Mouse (Mus musculus) heart, embryonic 11.5 days (tissue): ENCODE data around the gene Rtkn. TPM values are rescaled to one million over a fixed set of nuclear protein-coding genes. Genes with fewer than 3 reads are reported as not detected.

Experiments used
- ATAC-seq: fragments of 200-750 bp; cut with Nextera tagmentation; replicated peaks from 2 replicates; pipeline ENCODE4 v1.8.0; 2017; ENCODE audit warnings: moderate library complexity; ENCODE audit not compliant: insufficient number of reproducible peaks, low FRiP score, low TSS enrichment
- H3K27ac ChIP-seq: fragments of 300-500 bp; sonication (generic); 2 replicates; pipeline ENCODE4 v1.5.1; 2014; ENCODE audit warnings: mild to moderate bottlenecking, low read depth, low read length
- H3K27me3 ChIP-seq: fragments of 300-500 bp; sonication (generic); 2 replicates; pipeline ENCODE4 v1.6.1; 2014; ENCODE audit warnings: mild to moderate bottlenecking, low read length, mixed read lengths; ENCODE audit not compliant: control insufficient read depth, insufficient read depth
- H3K36me3 ChIP-seq: fragments of 300-500 bp; sonication (generic); 2 replicates; pipeline ENCODE4 v1.6.1; 2014; ENCODE audit warnings: mild to moderate bottlenecking, low read length, moderate library complexity, mixed read lengths; ENCODE audit not compliant: control insufficient read depth, insufficient read depth
- H3K4me1 ChIP-seq: fragments of 300-500 bp; sonication (generic); 2 replicates; pipeline ENCODE4 v1.6.1; 2014; ENCODE audit warnings: low read length; ENCODE audit not compliant: control insufficient read depth, insufficient read depth
- H3K4me2 ChIP-seq: fragments of 300-500 bp; sonication (generic); 2 replicates; pipeline ENCODE4 v1.6.1; 2014; ENCODE audit warnings: mild to moderate bottlenecking, moderate library complexity
- H3K4me3 ChIP-seq: fragments of 300-500 bp; sonication (generic); 2 replicates; pipeline ENCODE4 v1.5.1; 2014; ENCODE audit warnings: low read depth, low read length
- H3K9ac ChIP-seq: fragments of 300-500 bp; sonication (generic); 2 replicates; pipeline ENCODE4 v1.6.1; 2014; ENCODE audit warnings: mild to moderate bottlenecking, low read depth, low read length, moderate library complexity
- H3K9me3 ChIP-seq: fragments of 300-500 bp; sonication (generic); replicated peaks from 2 replicates; pipeline ENCODE4 v1.6.1; 2016; ENCODE audit warnings: low read length; ENCODE audit not compliant: control insufficient read depth
- WGBS: fragments of 180-500 bp; shearing (Covaris S2); extraction: QIAGEN DNeasy Blood & Tissue Kit; methylation state at CpG from one replicate; pipeline ENCODE4 v1.1.7; 2014; ENCODE audit not compliant: insufficient replicate concordance; 5-methylcytosine and 5-hydroxymethylcytosine counted together
- polyA plus RNA-seq: library from polyadenylated mRNA; unstranded; fragments of >200 nt; fragmentation: Nextera tagmentation; extraction: Ambion mirVana; gene quantifications from 2 replicates; pipeline ENCODE4 v1.2.1, GENCODE M21; 2014

Gene Rtkn
- polyA plus RNA-seq, 1 experiment from 2014 or later, result 10.8 TPM

DNA sequence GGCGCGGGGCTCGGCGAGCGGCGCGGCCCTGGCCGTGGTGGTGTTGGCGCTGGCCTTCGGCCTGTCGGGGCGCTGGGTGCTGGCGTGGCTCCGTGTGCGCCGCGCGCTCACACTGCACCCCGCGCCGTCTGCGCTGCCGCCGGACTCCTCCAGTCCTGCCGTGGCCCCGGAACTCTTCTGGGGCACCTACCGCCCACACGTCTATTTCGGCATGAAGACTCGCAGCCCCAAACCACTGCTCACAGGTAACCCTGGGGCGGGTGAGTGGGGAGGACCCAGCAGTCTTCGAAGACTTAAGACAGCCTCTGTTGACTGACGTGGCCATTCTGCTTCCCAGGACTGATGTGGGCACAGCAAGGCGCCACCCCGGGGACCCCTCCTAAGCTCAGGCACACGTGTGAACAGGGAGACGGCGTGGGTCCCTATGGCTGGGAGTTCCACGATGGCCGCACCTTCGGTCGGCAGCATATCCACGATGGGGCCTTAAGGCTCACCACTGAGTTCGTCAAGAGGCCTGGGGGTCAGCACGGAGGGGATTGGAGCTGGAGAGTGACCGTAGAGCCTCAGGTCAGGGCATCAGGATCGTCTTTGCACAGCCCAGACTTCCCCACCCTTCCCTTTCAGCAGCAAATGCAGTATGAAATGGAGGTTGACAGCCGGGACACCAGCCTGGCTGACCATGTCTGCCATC, 19.4 kb upstream of the Rtkn start:
- Histone ChIP-seq H3K27me3 (no peaks in the 10 kb centered on the region), H3K9ac (peak overlapping the region; percentile 87), H3K4me1 (peaks cover 28% of the 10 kb centered on the region), H3K4me3 (peak overlapping the region; percentile 65), H3K4me2 (peak overlapping the region; percentile 89), H3K36me3 (peaks cover 22% of the 10 kb centered on the region), H3K27ac (peak overlapping the region; percentile 87), H3K9me3 (no peaks in the 10 kb centered on the region)
- WGBS, result 2% methylated on average over 29 of the region's 48 CpGs
- 0 out of 2 replicates have a peak, but pooled peaks have one; percentile 17 for ATAC-seq

DNA sequence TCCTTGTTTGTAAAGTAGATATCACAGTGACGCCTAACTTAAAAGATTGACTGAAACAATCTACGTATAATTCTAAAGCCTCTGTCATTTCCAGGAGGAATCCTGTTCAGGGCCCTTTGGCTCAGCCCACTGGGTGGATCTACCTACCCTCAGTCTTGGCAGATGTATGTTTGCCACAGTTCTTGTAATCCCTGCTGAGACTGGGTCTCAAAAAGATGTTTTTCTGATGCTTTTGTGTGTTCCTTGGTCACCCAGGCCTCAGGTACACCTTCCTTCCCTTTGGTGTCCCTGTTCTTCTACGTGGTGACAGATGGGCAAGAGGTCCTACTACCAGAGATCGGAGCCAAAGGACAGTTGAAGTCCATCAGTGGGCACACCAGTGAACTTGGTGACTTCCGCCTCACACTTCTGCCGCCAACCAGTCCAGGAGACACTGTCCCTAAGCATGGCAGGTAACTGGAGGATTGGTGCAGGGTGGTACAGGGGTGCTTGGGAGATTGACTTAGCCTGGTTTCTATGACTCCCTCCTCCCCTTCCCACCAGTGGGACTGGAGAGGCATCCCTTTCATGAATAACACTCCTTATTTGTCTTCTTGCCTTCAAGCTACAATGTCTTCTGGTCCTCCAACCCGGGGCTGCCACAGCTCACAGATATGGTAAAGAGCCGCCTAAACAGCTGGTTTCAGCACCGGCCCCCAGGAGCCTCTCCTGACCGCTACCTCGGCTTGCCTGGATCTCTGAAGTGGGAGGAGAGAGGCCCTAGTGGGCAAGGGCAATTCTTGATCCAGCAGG, 18.7 kb upstream of the Rtkn start:
- H3K9ac ChIP-seq, result peak overlapping the region; percentile 87
- ATAC-seq, result no peak
- H3K36me3 ChIP-seq, result peaks cover 22% of the 10 kb centered on the region
- peak overlapping the region; percentile 65 for H3K4me3 ChIP-seq
- H3K27me3 ChIP-seq, result no peaks in the 10 kb centered on the region
- H3K9me3 ChIP-seq, result no peaks in the 10 kb centered on the region
- H3K4me2 ChIP-seq, result peak overlapping the region; percentile 89
- peaks cover 26% of the 10 kb centered on the region for H3K4me1 ChIP-seq
- 0 out of 2 replicates have a peak overlapping the region, but pooled peaks have one; percentile 87 for H3K27ac ChIP-seq
- 76% methylated on average over 11 of the region's 11 CpGs for WGBS

- H3K9me3 ChIP-seq, result no peaks in the 10 kb centered on the region
- H3K36me3 ChIP-seq, result peaks cover 22% of the 10 kb centered on the region
- H3K4me1 ChIP-seq, result peaks cover 26% of the 10 kb centered on the region
- H3K27ac ChIP-seq, result no peak overlapping the region
- H3K4me3 ChIP-seq, result peak overlapping the region; percentile 65
- WGBS, result 78% methylated on average over 4 of the region's 4 CpGs
- no peaks in the 10 kb centered on the region for H3K27me3 ChIP-seq
- H3K4me2 ChIP-seq, result no peak overlapping the region; the same call in 1 of the 2 replicates
- H3K9ac ChIP-seq, result 0 out of 2 replicates have a peak overlapping the region, but pooled peaks have one; percentile 87
- ATAC-seq, result no peak
These were observed 18.2 kb upstream of the Rtkn start for GRCm38 (mm10) chr6:83117165-83117438.

GRCm38 (mm10) chr6:83117616-83118015, 17.6 kb upstream of the Rtkn start:
- 88% methylated on average over 13 of the region's 13 CpGs for WGBS
- H3K36me3 ChIP-seq, result peaks cover 22% of the 10 kb centered on the region

GRCm38 (mm10) chr6:83118369-83118768, 16.9 kb upstream of the Rtkn start:
- Histone ChIP-seq H3K36me3 (peaks cover 22% of the 10 kb centered on the region), H3K4me2 (no peak overlapping the region), H3K4me1 (peaks cover 32% of the 10 kb centered on the region), H3K9ac (0 out of 2 replicates have a peak overlapping the region, but pooled peaks have one; percentile 8), H3K27ac (no peak overlapping the region), H3K4me3 (no peak overlapping the region), H3K27me3 (no peaks in the 10 kb centered on the region), H3K9me3 (no peaks in the 10 kb centered on the region)
- WGBS, result 81% methylated on average over 11 of the region's 11 CpGs
- ATAC-seq, result no peak

More at GRCm38 (mm10) chr6:83117616-83118015, 17.6 kb upstream of the Rtkn start:
- Histone ChIP-seq H3K4me1 (peaks cover 28% of the 10 kb centered on the region), H3K27me3 (no peaks in the 10 kb centered on the region), H3K4me3 (peak overlapping the region; percentile 65; the same call in 1 of the 2 replicates), H3K4me2 (no peak overlapping the region), H3K9ac (no peak overlapping the region), H3K9me3 (no peaks in the 10 kb centered on the region), H3K27ac (no peak overlapping the region; the same call in 1 of the 2 replicates)
- no peak for ATAC-seq

DNA sequence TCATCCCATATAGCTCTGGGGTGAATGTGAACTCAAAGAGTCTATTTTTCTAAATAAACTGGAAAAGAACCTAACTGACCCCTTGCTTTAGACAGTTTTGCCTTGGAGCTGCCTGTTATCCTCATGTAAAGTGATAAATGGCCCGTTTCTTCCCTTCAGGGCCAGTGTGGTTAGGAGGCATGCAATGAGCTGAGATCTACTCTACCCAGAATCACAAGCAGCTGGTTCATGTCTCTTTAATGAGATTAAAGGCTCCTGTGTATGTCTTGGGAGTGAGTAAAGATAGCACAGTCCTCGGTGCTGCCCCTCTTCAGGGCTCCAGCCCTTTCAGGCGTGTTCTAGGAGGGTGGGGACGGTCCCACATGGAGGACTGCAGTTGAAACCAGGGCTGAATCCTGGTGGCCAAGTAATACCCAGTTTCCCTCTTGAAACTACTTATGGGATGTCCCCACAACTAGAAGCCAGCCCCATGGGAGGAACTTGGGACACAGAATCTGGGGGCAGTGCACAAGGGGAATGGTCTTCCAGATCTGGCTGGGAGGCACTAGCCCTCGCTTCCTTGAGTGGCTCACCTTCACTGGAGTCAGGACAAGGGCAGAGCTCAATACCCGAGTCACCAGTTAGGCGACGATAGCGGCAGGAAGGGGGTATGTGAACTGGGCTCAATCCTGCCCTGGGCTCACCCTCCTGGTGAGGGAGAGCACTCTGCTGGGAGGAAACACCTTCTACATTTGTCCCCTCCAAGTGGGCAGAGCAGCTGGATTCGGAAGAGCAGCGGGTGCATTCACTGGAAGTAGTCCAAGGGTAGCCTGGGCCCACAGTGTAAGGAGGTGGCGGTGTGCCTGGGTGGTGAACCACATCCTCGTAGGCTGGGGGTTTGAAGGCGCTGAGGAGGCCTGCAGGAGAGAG, 16.2 kb upstream of the Rtkn start:
- no peaks in the 10 kb centered on the region for H3K9me3 ChIP-seq
- 73% methylated on average over 14 of the region's 14 CpGs for WGBS
- peaks cover 36% of the 10 kb centered on the region for H3K4me1 ChIP-seq
- H3K27ac ChIP-seq, result no peak overlapping the region
- peaks cover 22% of the 10 kb centered on the region for H3K36me3 ChIP-seq
- H3K4me3 ChIP-seq, result no peak overlapping the region
- no peak overlapping the region for H3K9ac ChIP-seq
- peak overlapping the region; percentile 94; the same call in 1 of the 2 replicates for H3K4me2 ChIP-seq
- H3K27me3 ChIP-seq, result no peaks in the 10 kb centered on the region
- no peak for ATAC-seq

DNA sequence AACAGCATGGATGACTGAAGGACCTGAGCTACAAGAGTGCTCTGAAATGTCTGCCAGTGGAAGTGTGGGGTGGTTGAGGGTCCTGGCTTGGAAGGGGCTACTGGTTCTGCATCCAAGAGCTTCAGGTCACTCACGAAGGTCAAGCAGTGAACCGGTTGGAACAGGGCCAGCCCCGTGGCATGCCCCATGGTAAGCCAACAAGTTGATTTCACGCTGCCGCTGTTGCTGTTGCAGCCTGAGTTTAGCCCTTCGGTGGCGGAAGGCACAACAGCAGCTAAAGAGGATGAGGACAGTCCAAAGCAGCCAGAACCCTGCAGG, 15.6 kb upstream of the Rtkn start:
- Histone ChIP-seq H3K27ac (no peak overlapping the region), H3K4me3 (no peak overlapping the region), H3K4me1 (peaks cover 36% of the 10 kb centered on the region), H3K36me3 (peaks cover 22% of the 10 kb centered on the region), H3K9ac (no peak overlapping the region), H3K4me2 (peak overlapping the region; percentile 94; the same call in 1 of the 2 replicates), H3K9me3 (no peaks in the 10 kb centered on the region), H3K27me3 (no peaks in the 10 kb centered on the region)
- ATAC-seq, result no peak
- WGBS, result 81% methylated on average over 7 of the region's 7 CpGs
